Mouse (Mus musculus) common myeloid progenitor, adult 5-6 weeks (primary cell): ENCODE measurements at regions not wholly inside any gene's neighbourhood (a gene's known extent, or its start where the extent isn't known, plus 50 kb on each side); places are given as distances from the start of the nearest gene placed in this dataset.
"Not testable (repeated sequence)": the region's sequence is repeated elsewhere in the genome, so short reads cannot be mapped to it uniquely, and the experiment has no call there.

ENCODE experiments used
- ATAC-seq: replicated peaks from 2 replicates; pipeline ENCODE4 v1.8.0; 2016; ENCODE audit warnings: low read depth, mild to moderate bottlenecking, moderate TSS enrichment, inconsistent platforms; ENCODE audit not compliant: poor library complexity, severe bottlenecking

DNA sequence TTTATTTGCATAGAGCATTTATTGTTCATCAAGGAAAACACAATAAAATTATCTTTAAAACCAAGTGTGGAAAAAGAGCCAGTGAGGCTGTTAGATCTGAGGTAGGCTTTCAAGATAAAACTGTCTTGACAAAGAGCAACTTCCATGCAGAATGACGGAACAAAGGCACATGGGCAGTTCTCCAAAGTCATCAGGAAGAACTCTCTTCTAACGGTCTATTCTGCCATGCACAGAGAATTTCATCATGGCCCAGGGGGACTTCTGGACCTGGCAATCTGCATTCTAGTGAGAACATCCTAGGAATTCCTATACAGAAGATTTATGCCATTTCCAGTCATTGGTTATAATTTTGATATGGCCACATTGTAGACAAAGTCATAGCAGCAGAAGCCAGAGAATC lies 211.0 kb upstream of the Slc7a11 start:
- ATAC-seq: no peak

DNA sequence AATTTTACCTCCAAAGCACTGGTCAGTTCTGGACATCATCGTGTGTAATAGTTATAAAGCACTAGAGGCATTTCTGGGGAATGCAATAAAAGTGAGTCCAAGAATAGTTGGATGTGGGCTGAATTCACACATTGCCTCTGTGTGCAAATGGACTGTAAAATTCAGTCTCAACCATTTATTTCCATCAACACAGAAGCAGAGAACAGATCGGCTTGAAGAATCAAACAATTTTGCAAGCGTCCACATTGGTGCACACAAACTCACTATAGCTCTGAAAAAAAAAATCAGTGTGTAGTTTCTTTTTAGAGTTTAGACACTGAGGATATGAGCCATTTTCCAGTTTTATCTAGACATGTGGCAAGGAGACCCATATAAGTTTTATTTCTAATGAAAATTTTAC lies 208.9 kb upstream of the Slc7a11 start:
- ATAC-seq: no peak

DNA sequence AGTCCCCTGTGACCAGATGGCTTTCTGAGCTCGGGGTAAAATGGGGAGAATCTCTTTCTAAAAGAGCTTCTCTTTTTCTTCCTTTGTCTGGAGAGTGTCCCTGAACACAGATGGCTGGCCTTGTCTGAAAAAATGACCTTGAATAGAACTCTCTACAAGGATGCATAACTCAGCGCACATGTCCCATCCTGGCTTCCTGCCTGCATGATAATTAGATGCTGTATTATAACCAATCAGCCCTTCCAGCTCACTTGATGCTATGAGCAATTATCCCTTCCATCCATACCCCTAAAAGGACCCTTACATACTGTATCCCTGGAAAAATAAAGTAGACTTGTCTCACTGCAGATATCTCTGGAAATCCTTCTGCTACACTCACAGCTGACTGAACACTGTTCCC lies 199.7 kb upstream of the Slc7a11 start:
- ATAC-seq: no peak

DNA sequence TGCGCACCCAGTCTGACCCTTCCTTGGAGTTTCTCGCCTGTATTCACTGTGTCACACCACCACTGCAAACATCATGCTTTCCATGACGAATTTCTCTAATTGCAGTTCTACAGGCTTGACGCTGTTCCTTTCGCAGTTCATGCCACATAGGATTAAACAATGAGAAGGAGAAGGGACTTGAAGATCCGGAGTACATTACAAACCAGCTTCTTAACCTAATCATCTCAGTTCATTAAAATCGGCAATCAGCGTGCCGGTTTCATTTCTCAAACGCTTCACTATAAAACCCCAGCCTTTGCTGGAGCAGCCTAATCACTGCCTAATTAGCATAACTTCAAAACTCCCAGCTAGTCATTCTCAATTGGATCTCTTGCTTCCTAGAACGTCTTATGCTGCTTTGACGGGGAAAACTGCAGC lies 196.5 kb upstream of the Slc7a11 start:
- ATAC-seq: no peak

DNA sequence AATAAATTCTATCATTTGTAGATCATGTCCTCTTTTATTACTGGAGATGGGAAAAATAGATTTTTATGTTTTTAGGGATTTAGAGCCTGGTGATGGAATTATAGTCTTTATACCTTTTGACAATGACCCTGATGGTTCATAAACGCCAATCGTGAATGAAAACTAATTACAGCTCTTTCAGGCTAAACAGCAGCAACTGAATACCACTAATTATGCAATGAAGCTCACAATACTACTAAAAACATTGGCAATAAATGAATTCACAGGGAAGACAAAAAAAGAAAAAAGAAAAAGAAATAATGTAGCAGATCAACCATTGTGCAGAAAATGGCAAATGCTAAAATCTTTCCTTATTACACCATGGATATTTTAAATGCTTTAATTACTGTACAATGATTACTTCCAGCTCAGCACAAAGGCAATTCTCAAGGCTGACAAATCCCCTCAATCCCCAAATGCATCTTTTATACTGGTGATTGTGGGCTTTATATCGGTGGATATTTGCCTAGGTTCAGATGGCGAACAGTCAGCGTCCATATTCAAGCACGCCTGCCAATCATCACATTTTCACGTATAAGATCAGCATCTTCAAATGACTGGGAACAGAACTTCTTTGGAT lies 191.2 kb upstream of the Slc7a11 start:
- ATAC-seq: no peak

DNA sequence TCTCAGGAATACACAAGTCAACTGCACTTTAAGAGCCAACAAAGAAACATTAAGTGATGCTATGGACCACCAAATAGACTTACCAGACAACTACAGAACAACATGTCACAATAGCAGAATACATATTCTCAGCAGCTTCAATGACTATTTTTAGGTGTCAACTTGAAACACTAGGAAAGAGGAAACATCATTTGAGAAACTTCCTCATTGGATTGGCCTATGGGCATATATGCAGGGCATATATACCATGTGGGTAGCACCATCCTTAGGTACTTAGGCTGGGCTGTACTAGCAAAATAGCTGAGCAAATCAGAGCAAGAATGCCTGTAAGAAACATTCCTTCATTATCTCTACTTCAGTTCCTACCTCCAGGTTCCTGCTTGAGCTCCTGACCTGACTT lies 187.9 kb upstream of the Slc7a11 start:
- no peak for ATAC-seq

DNA sequence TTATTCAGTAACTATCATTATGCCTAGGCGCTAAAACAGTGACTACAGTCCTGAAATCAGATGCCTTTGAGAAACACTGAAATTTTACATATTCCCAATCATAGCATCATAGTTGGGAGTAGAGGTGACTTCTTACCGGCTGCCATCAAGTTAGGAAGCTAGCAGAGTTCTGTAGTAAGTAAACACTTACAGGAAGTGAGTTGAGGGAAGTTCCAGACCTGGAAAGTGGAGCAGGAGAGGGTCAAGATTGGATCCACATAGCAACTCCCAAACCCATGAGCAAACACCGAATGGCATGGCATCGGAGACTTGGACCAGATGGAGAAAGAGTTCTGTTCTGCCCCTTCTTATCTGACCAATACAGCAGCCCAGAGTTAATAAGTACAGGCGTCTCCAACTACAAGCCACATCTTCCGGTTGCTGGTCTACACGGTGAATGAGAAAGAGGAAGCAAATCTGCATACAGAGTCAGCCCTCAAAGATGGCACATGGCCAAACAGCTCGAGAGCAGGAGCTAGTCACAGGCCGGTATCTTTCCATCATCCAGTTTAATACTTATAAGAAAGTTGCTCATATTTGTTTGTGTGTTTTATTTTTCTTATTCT lies 184.8 kb upstream of the Slc7a11 start:
- peak; percentile 99 for ATAC-seq

DNA sequence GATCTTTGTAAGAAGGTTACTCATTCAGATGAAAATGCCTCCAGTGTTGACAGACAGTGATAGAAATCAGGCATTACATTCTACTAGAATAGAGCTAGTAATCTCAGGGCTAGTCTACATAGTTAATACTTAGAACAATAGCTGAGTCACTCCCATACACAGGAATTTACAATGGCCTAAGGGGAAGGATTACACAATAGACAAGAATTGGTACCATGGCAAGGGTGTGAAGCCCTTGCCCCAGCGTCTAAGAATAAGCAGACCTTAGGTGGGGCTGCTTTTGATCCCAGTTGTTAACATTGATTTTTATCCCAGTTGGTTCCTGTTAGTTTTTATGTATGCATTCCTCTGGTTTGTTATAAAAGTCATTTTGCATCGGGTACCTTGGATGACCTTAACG lies 177.8 kb upstream of the Slc7a11 start:
- not testable (repeated sequence) for ATAC-seq

DNA sequence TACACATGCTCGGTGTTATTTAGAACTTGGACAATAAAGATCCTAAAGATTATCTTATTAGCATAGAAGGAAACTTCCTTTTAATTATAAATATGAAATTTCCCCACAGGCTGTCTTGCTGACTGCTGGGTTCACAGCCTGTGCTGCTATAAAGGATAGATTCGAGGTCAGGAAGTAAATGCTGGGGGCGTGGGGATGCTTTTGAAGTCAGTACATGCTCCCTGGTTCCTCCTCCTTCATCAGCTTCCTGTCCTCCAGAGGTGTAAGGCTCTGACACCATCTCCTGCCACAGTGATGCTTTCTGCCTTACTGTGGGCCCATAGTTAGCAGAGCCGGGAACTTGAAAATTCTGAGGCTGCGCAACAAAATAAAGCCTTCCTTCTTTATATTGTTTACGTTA lies 175.6 kb upstream of the Slc7a11 start:
- ATAC-seq: no peak

DNA sequence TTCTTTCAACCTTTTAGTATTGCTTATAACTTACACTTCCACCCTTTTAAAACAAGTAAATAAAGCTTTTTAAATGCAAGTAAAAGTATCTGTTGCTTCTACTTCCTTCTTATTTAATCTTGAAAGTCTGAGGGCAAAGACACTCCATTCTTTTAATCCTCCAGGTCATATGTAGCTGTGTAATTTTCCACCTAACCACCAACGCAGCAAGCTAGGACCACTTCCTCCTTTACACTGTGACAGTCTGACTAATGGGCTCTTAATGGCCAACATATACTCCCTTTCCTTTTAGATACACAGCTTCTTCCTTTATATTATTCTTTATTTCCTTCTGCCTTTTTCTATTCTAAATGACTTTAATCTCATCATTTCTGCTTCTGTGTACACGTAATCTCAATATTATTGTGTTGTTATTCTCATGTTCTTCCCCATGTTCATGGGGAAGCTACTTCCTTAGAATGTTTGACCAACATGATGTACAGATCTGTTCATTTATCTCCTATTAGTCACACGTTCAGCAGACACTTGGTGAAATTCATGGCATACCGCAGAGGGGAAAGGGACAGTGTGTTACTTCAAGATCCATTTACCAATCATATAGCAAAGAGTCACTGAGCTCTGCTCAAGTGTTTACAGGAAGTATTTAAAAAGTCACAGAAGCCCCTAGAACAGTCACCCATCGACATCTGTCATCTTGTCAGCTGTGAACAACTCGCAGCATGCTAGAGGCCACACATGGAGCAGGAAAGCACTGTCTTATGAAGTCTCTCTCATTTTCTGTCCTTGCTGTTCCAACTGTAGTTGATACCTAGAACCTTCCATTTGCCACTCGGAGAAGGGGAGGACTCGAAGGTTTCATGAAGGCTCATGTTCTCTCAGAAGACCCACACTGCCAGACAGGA lies 172.2 kb upstream of the Slc7a11 start:
- ATAC-seq: peak; percentile 95

DNA sequence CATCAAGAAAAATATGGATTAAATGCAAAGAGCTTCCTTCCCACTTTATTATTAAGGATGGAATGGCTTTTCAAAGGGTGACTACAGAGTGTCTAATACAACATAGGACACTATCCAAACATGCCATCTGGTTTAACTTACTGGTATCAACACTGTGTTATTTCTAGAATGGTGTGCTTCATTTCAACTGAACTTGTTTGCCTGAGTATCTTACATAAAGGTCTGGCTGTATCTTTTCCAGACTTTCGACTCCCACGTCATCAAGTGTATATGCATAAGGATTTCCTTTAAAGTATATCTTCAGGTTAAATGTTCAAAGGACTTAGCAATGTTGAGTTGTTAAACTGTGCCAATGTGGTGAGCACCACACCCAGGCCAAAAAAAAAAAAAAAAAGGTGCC lies 169.6 kb upstream of the Slc7a11 start:
- ATAC-seq: no peak

DNA sequence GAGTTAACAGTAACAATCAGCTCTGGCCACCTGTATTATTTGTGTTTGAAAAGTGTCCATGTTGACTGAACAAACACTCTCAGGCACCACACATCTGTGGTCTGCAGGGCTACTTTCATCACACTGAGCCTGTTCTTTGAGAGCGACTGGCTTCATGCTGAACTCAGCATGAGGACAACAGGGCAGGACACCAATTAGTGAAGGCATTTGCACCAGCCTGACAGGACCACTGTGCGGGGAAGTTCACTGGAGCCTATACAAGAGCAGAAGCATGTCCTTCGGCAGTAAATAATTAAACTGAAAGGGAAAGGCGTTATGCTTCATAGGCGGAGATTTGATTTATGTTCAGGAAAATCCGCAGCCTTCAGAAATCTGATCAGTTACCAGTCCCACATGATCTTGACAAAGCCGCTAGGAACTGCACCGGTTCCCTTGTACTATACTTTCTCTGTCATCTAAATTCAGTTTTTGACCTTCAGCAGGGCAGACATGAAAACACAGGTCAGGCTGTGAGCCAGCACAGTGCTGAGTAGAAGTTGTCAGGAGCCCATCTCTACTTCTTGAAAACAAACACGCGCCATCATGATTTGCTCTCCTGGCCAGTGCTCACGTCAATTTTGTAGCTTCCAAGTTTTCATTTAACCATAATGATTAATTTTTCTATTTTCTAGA lies 166.1 kb upstream of the Slc7a11 start:
- ATAC-seq: no peak

DNA sequence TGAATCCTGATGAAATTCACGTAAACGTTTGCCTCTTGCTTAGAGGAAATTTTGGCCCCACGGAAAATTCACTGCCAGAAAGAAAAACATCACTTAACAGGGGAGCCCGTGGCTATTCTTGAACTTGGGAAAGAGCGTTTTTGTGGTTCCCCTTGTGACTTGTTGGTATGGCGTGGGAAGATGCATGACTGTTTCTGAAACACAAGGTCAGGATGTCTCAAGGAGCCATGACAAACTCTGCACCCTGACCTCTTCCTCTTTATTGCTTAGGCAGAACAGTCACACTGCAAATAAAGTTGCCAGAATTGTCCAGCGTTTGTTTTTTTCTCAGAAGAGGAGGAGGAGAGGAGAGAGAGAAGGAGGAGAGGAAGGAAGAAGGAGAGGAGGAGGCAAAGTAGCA lies 164.3 kb upstream of the Slc7a11 start:
- ATAC-seq: peak; percentile 54

DNA sequence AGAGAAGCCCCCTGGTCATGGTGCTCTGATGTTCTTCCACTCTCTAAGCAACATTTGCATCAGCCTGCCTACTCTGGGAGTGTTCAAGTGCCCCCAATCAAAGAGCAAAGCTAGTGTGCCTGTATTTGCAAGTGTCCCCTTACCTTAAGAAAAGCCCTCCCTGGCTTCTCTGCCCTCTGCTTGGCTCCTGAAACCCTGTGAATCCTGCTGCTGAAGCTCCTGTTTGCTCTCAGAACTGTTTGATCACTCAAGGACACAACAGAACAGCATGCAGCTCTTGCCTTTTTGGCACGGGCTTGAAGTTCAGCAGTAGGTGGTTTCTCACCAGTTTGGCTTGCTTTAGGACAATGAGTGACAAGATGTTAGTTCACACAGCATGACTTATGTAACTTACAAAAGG lies 163.6 kb upstream of the Slc7a11 start:
- ATAC-seq: no peak

DNA sequence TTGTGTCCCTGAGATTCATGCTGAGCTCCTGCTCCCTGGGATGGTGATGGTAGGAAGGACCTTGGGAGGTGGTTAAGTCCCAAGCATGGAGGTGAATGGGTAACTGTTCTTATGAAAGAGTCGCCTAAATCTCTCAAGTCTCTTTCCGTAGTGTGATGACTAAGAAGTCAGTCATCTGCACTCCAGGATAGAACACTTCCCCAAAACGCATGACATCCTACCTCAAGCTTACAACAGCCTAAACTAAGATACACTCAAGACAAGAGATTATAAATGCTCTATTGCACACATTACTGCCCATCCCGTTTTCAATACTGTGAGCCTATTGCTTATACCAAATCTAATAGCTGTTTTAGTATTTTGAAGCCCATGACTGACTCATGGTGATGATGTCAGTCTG lies 162.3 kb upstream of the Slc7a11 start:
- peak; percentile 62 for ATAC-seq

DNA sequence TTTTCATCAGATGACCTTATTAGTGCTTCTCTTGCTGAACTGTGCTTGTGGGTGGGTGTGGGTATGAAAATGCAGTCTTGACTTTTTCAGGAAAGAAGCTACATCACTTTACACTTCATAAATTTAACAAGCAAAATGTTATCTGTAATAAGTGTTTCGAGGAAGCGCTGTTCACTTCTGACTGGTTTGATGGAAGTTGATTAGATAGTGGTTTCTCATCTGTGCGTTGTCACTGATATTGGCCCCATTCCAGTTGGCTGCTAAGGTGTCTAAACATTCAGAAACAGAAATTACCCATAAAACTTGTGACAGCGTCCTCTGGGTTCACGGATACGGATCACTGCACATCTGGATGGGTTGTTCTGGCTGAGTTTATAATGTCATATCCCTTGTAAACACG lies 159.8 kb upstream of the Slc7a11 start:
- no peak for ATAC-seq

DNA sequence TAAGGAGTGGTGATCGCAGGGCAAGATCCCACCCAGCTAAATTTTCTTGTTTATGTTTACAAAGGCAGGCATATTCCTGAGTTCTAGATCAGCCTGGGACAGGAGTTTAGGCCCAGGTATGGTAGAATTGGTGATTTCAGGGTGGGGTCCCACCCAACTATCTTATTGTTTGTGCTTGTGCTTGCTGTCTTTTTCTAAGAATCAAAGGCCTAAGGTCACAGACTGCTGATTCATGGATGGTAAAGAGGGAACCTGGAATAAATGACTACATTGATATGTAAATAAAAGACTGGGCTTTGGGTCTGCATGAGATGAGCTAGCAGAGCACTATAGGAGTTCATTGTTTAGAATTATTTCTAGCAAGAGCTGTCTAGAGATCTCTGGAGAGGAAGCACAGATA lies 152.3 kb upstream of the Slc7a11 start:
- no peak for ATAC-seq

DNA sequence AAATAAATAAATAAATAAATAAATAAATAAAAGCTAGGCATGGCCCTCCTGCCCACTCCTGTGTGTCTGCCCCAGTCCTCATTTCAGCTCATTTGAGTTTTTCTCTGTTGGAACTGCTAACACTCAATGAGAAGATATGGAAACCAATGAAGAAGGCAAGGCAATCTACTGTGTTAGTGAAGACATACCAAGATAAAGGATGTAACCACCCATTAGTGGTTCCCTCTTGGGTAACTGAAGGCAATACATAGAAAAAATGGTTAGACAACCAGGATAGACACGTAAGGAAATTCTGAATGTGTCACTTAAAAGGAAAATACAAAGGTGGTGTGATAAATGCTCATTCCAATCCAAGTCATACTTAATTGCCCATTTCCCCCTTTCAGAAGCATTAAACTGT lies 140.9 kb upstream of the Slc7a11 start:
- no peak for ATAC-seq

DNA sequence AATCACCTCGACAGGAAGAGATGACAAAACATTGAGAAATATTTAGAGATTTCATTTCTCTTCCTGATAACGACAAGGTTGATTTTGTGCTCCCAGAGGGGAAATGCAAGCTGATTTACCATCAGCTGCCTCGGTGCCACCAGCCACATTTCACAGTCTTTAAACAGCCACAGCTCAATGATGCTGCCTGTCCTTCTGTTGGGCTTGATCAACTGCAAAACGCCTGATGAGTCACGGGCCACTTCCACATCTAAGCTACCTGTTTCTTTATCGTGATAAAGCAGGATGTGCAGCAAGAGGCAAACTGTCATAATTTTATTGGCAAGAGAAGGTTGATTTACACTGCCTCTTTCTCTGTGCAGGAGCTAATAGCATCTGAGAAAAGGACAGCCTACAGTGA lies 140.1 kb upstream of the Slc7a11 start:
- ATAC-seq: 0 out of 2 replicates have a peak, but pooled peaks have one; percentile 39

DNA sequence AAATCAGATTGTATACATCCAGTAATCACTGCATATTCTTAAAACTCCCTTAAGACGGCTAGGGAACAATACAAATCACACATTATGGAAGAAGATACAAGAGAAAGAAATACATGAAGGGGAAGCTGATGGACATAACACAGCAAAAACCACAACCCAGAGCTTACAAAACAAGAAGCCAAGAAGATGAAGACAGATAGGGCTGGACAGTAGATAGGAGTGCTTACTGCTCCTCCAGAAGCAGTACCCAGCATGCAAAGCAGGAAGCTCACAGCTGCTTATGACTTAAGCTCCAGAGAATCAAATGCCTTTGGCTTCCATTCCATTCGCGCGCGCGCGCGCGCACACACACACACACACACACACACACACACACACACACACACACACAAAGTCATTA lies 131.0 kb upstream of the Slc7a11 start:
- ATAC-seq: no peak

DNA sequence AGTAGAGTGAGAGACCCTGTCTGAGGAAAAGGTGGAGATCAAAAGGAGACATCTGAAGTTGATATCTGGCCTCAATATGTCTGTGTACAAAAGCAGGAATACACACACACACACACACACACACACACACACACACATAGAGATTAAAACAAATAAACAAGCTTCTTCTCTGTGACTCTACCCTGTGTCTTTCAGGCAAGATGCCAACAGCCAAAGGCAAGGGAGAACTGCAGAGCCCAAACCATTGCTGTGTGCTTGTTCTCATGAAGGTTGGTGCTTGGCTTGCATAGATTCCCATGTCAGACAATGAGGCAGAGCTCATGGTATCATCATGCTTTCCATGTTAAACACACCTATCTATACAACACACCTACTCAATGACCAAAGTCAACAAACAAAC lies 126.6 kb upstream of the Slc7a11 start:
- ATAC-seq: no peak
